Mouse (Mus musculus) neural tube, embryonic 11.5 days (tissue): ENCODE measurements around the gene A730009L09Rik. TPM values are rescaled to one million over a fixed set of nuclear protein-coding genes. Genes with fewer than 3 reads are reported as not detected.

Source experiments
- ATAC-seq: fragments of 200-750 bp; cut with Nextera tagmentation; 2 replicates; pipeline ENCODE4 v1.8.0; 2017; ENCODE audit warnings: moderate number of reproducible peaks, mild to moderate bottlenecking, moderate TSS enrichment, moderate library complexity; ENCODE audit not compliant: insufficient read depth, low FRiP score, low TSS enrichment
- DNase-seq: peaks from one replicate; pipeline ENCODE4 v3.0.0-alpha.2; 2015; ENCODE audit warnings: low spot score
- H3K27ac ChIP-seq: fragments of 300-500 bp; sonication (generic); 2 replicates; pipeline ENCODE4 v1.5.1; 2014; ENCODE audit warnings: low read depth, mild to moderate bottlenecking, low read length
- H3K27me3 ChIP-seq: fragments of 300-500 bp; sonication (generic); 2 replicates; pipeline ENCODE4 v1.6.1; 2014; ENCODE audit warnings: mild to moderate bottlenecking, low read length, mixed read lengths; ENCODE audit not compliant: control insufficient read depth, insufficient read depth
- H3K36me3 ChIP-seq: fragments of 300-500 bp; sonication (generic); 2 replicates; pipeline ENCODE4 v1.6.1; 2014; ENCODE audit warnings: mild to moderate bottlenecking, low read length, moderate library complexity, mixed read lengths; ENCODE audit not compliant: control insufficient read depth, insufficient read depth
- H3K4me1 ChIP-seq: fragments of 300-500 bp; sonication (generic); 2 replicates; pipeline ENCODE4 v1.6.1; 2014; ENCODE audit warnings: low read length, mixed read lengths; ENCODE audit not compliant: control insufficient read depth, insufficient read depth
- H3K4me2 ChIP-seq: fragments of 300-500 bp; sonication (generic); 2 replicates; pipeline ENCODE4 v1.6.1; 2014; ENCODE audit warnings: low read depth, mild to moderate bottlenecking, moderate library complexity
- H3K4me3 ChIP-seq: fragments of 300-500 bp; sonication (generic); 2 replicates; pipeline ENCODE4 v1.5.1; 2014; ENCODE audit warnings: low read depth, low read length
- H3K9ac ChIP-seq: fragments of 300-500 bp; sonication (generic); 2 replicates; pipeline ENCODE4 v1.6.1; 2014; ENCODE audit warnings: mild to moderate bottlenecking, low read length
- H3K9me3 ChIP-seq: fragments of 300-500 bp; sonication (generic); 2 replicates; pipeline ENCODE4 v1.6.1; 2016; ENCODE audit warnings: low read length; ENCODE audit not compliant: control insufficient read depth
- WGBS: fragments of 180-500 bp; shearing (Covaris S2); extraction: QIAGEN DNeasy Blood & Tissue Kit; methylation state at CpG from one replicate; pipeline ENCODE4 v1.1.7; 2014; 5-methylcytosine and 5-hydroxymethylcytosine counted together
- polyA plus RNA-seq: library from polyadenylated mRNA; unstranded; fragments of >200 nt; fragmentation: Nextera tagmentation; extraction: Ambion mirVana; gene quantifications from 2 replicates; pipeline ENCODE4 v1.2.1, GENCODE M21; 2014

Gene A730009L09Rik
- polyA plus RNA-seq, 1 experiment from 2014 or later: not detected

GRCm38 (mm10) chr16:84485931-84486330 lies 29.0 kb upstream of the A730009L09Rik start:
- no peak overlapping the region for H3K9ac ChIP-seq
- H3K9me3 ChIP-seq: no peaks in the 10 kb centered on the region
- DNase-seq: no peak
- no peaks in the 10 kb centered on the region for H3K4me1 ChIP-seq
- ATAC-seq: no peak
- no peaks in the 10 kb centered on the region for H3K27me3 ChIP-seq
- H3K4me3 ChIP-seq: no peak overlapping the region
- H3K27ac ChIP-seq: no peak overlapping the region
- 87% methylated on average over 11 of the region's 11 CpGs for WGBS
- H3K36me3 ChIP-seq: no peaks in the 10 kb centered on the region
- H3K4me2 ChIP-seq: no peak overlapping the region

- 84% methylated on average over 3 of the region's 3 CpGs for WGBS
- Histone ChIP-seq H3K9me3 (no peaks in the 10 kb centered on the region), H3K4me2 (no peak overlapping the region), H3K27me3 (no peaks in the 10 kb centered on the region), H3K27ac (no peak overlapping the region), H3K36me3 (no peaks in the 10 kb centered on the region), H3K4me3 (no peak overlapping the region), H3K9ac (no peak overlapping the region), H3K4me1 (no peaks in the 10 kb centered on the region)
- no peak for ATAC-seq
- no peak for DNase-seq
Measured at GRCm38 (mm10) chr16:84494818-84495217, 20.1 kb upstream of the A730009L09Rik start.

GRCm38 (mm10) chr16:84495438-84495837 lies 19.5 kb upstream of the A730009L09Rik start:
- WGBS: 71% methylated on average over 2 of the region's 2 CpGs
- ATAC-seq (no peak), DNase-seq (peak; percentile 25)
- no peaks in the 10 kb centered on the region for H3K9me3 ChIP-seq
- H3K4me3 ChIP-seq: no peak overlapping the region
- H3K4me2 ChIP-seq: no peak overlapping the region
- no peak overlapping the region for H3K9ac ChIP-seq
- H3K27ac ChIP-seq: no peak overlapping the region
- H3K4me1 ChIP-seq: no peaks in the 10 kb centered on the region
- H3K36me3 ChIP-seq: no peaks in the 10 kb centered on the region
- no peaks in the 10 kb centered on the region for H3K27me3 ChIP-seq

- WGBS: 78% methylated on average over 4 of the region's 4 CpGs
- no peak overlapping the region for H3K9ac ChIP-seq
- H3K36me3 ChIP-seq: no peaks in the 10 kb centered on the region
- H3K4me2 ChIP-seq: no peak overlapping the region
- DNase-seq (no peak), ATAC-seq (no peak)
- H3K4me3 ChIP-seq: no peak overlapping the region
- no peak overlapping the region for H3K27ac ChIP-seq
- H3K9me3 ChIP-seq: no peaks in the 10 kb centered on the region
- no peaks in the 10 kb centered on the region for H3K27me3 ChIP-seq
- H3K4me1 ChIP-seq: no peaks in the 10 kb centered on the region
Measured at GRCm38 (mm10) chr16:84507681-84508080, 7.2 kb upstream of the A730009L09Rik start.

GRCm38 (mm10) chr16:84521975-84522635 lies 7.2 kb downstream of the A730009L09Rik start:
- H3K4me3 ChIP-seq: no peak overlapping the region
- WGBS: 94% methylated on average over 11 of the region's 11 CpGs
- H3K4me2 ChIP-seq: no peak overlapping the region
- ATAC-seq (no peak), DNase-seq (no peak)
- no peak overlapping the region for H3K9ac ChIP-seq
- no peaks in the 10 kb centered on the region for H3K36me3 ChIP-seq
- no peaks in the 10 kb centered on the region for H3K27me3 ChIP-seq
- H3K27ac ChIP-seq: no peak overlapping the region
- no peaks in the 10 kb centered on the region for H3K9me3 ChIP-seq
- no peaks in the 10 kb centered on the region for H3K4me1 ChIP-seq

- H3K4me3 ChIP-seq: no peak overlapping the region
- no peak for DNase-seq
Measured at GRCm38 (mm10) chr16:84523061-84523460, 8.1 kb downstream of the A730009L09Rik start.

GRCm38 (mm10) chr16:84527375-84527774 lies 12.5 kb downstream of the A730009L09Rik start:
- peak; percentile 48 for DNase-seq
- Histone ChIP-seq H3K9ac (no peak overlapping the region), H3K27ac (no peak overlapping the region), H3K36me3 (no peaks in the 10 kb centered on the region), H3K9me3 (no peaks in the 10 kb centered on the region), H3K4me3 (no peak overlapping the region), H3K4me1 (no peaks in the 10 kb centered on the region), H3K4me2 (no peak overlapping the region), H3K27me3 (no peaks in the 10 kb centered on the region)
- no peak for ATAC-seq
- WGBS: 66% methylated on average over 11 of the region's 11 CpGs

More at GRCm38 (mm10) chr16:84523061-84523460, 8.1 kb downstream of the A730009L09Rik start:
- Histone ChIP-seq H3K27me3 (no peaks in the 10 kb centered on the region), H3K36me3 (no peaks in the 10 kb centered on the region), H3K9ac (no peak overlapping the region), H3K9me3 (no peaks in the 10 kb centered on the region), H3K4me1 (no peaks in the 10 kb centered on the region), H3K27ac (no peak overlapping the region), H3K4me2 (no peak overlapping the region)
- no peak for ATAC-seq
- 89% methylated on average over 5 of the region's 5 CpGs for WGBS

GRCm38 (mm10) chr16:84532803-84533202 lies 17.9 kb downstream of the A730009L09Rik start:
- Histone ChIP-seq H3K27ac (no peak overlapping the region), H3K9me3 (no peaks in the 10 kb centered on the region), H3K27me3 (no peaks in the 10 kb centered on the region), H3K4me3 (no peak overlapping the region), H3K4me1 (no peaks in the 10 kb centered on the region), H3K9ac (no peak overlapping the region), H3K4me2 (no peak overlapping the region), H3K36me3 (no peaks in the 10 kb centered on the region)
- 90% methylated on average over 3 of the region's 3 CpGs for WGBS
- DNase-seq: no peak
- no peak for ATAC-seq

GRCm38 (mm10) chr16:84546059-84546458 lies 31.1 kb downstream of the A730009L09Rik start:
- Histone ChIP-seq H3K36me3 (no peaks in the 10 kb centered on the region), H3K9me3 (no peaks in the 10 kb centered on the region), H3K4me3 (no peak overlapping the region), H3K27me3 (no peaks in the 10 kb centered on the region), H3K9ac (no peak overlapping the region), H3K27ac (no peak overlapping the region), H3K4me1 (no peaks in the 10 kb centered on the region), H3K4me2 (no peak overlapping the region)
- ATAC-seq: no peak
- WGBS: 92% methylated on average over 4 of the region's 4 CpGs
- no peak for DNase-seq
